In the genomic region with DNA sequence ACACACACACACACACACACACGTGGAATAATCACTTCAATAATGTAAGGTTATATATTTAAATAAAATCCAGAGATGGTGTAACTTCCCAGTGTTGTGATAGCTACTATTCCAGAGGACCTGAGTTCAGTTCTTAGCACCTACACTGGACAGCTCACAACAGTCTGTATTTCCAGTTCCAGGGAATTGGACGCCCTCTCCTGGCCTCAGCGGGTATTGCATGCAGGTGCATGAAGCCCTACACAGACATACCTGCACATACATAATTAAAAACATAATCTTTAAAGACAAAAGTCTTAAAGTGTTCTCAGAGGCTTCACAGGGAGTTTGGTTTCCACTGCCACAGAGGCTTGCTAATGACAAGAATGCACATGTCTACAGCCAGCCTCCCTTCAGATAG, we compare ENCODE assay signal across 15 mouse cellular contexts. TPM values are rescaled to one million over a fixed set of nuclear protein-coding genes. Genes with fewer than 3 reads are reported as not detected.
DNase-seq lines count a peak whose midpoint lies in the region; ATAC-seq and TF ChIP-seq lines count a peak whose summit lies in the region.
"Had no signal": no experiment of that assay in that cellular context is flagged by ENCODE, and none has a peak within 500 bp of the region (broad histone marks: within the 10 kb centered on the region; RNA-seq: fewer than 3 reads in every experiment).

No protein-coding gene starts in this region.

- in situ Hi-C loops in Patski (cut with MboI; ENCODE audit: low pct_unique_long_range_greater_than_20kb): no loop called here

- H3K4me1 ChIP-seq in intestine, postnatal 0 days (replicated peaks; ENCODE audit: control insufficient read depth, insufficient read depth, low read length): no peaks in the 10 kb centered on the region
- H3K4me1 ChIP-seq in intestine, embryonic 15.5 days (replicated peaks): no peaks in the 10 kb centered on the region
- no peaks in the 10 kb centered on the region; the same call in 1 of the 2 replicates for H3K4me1 ChIP-seq in midbrain, postnatal 0 days (ENCODE audit: insufficient read depth, low read length)
- H3K4me1 ChIP-seq in midbrain, embryonic 13.5 days (replicated peaks): peaks cover 7% of the 10 kb centered on the region
- peaks cover 9% of the 10 kb centered on the region; the same call in 1 of the 2 replicates for H3K4me1 ChIP-seq in forebrain, embryonic 15.5 days
- peaks cover 19% of the 10 kb centered on the region for H3K4me1 ChIP-seq in kidney, embryonic 15.5 days

- no peak overlapping the region for H3K9ac ChIP-seq in intestine, postnatal 0 days (ENCODE audit: low read depth, low read length)
- H3K9ac ChIP-seq in intestine, embryonic 15.5 days: no peak overlapping the region
- H3K9ac ChIP-seq in midbrain, postnatal 0 days (replicated peaks; ENCODE audit: low read length, poor library complexity, severe bottlenecking): no peak overlapping the region
- H3K9ac ChIP-seq in midbrain, embryonic 13.5 days (replicated peaks): no peak overlapping the region
- H3K9ac ChIP-seq in forebrain, embryonic 15.5 days (replicated peaks): no peak overlapping the region
- H3K9ac ChIP-seq in kidney, embryonic 15.5 days: no peak overlapping the region
- H3K9ac ChIP-seq: embryonic facial prominence, embryonic 15.5 days; liver, embryonic 13.5 days had no signal

- peaks cover 17% of the 10 kb centered on the region; the same call in 1 of the 2 replicates for H3K36me3 ChIP-seq in intestine, postnatal 0 days (ENCODE audit: control insufficient read depth, insufficient read depth)
- H3K36me3 ChIP-seq in intestine, embryonic 15.5 days: no peaks in the 10 kb centered on the region
- H3K36me3 ChIP-seq in midbrain, postnatal 0 days (ENCODE audit: insufficient read depth, low read length): peaks cover 2% of the 10 kb centered on the region; the same call in 1 of the 2 replicates
- H3K36me3 ChIP-seq in midbrain, embryonic 13.5 days: peaks cover 39% of the 10 kb centered on the region
- peaks cover 6% of the 10 kb centered on the region; the same call in 1 of the 2 replicates for H3K36me3 ChIP-seq in splenic B cell, adult 2 months (ENCODE audit: control insufficient read depth, insufficient read depth, low read length, poor library complexity, severe bottlenecking)
- H3K36me3 ChIP-seq in forebrain, embryonic 15.5 days: peaks cover 5% of the 10 kb centered on the region; the same call in 1 of the 2 replicates
- H3K36me3 ChIP-seq in kidney, embryonic 15.5 days: peaks cover 17% of the 10 kb centered on the region; the same call in 1 of the 2 replicates

- no peak for ATAC-seq in intestine, postnatal 0 days
- ATAC-seq in intestine, embryonic 15.5 days: no peak
- no peak for ATAC-seq in midbrain, postnatal 0 days (ENCODE audit: low FRiP score)
- no peak for ATAC-seq in midbrain, embryonic 13.5 days
- no peak for ATAC-seq in Patski
- ATAC-seq in forebrain, embryonic 15.5 days (replicated peaks): no peak
- ATAC-seq in kidney, embryonic 15.5 days (replicated peaks; ENCODE audit: low FRiP score): no peak

- H3K4me2 ChIP-seq in intestine, postnatal 0 days (replicated peaks; ENCODE audit: low read depth): no peak overlapping the region
- no peak overlapping the region for H3K4me2 ChIP-seq in intestine, embryonic 15.5 days (replicated peaks)
- no peak overlapping the region for H3K4me2 ChIP-seq in midbrain, postnatal 0 days (ENCODE audit: low read depth, low read length, poor library complexity, severe bottlenecking)
- no peak overlapping the region for H3K4me2 ChIP-seq in midbrain, embryonic 13.5 days (replicated peaks)
- no peak overlapping the region for H3K4me2 ChIP-seq in forebrain, embryonic 15.5 days (replicated peaks)
- no peak overlapping the region for H3K4me2 ChIP-seq in kidney, embryonic 15.5 days
- H3K4me2 ChIP-seq: embryonic facial prominence, embryonic 15.5 days; liver, embryonic 13.5 days had no signal

- TF ChIP-seq CTCF in intestine, postnatal 0 days (IDR thresholded peaks at IDR 0.05; ENCODE audit: low read depth): peak; percentile 60
- peak; percentile 56 for TF ChIP-seq CTCF in midbrain, postnatal 0 days (IDR thresholded peaks at IDR 0.05)
- TF ChIP-seq CTCF in Patski (IDR thresholded peaks at IDR 0.05): peak; percentile 69

- no peak overlapping the region for H3K27ac ChIP-seq in intestine, postnatal 0 days (ENCODE audit: low read depth, low read length)
- H3K27ac ChIP-seq in intestine, embryonic 15.5 days: no peak overlapping the region
- no peak overlapping the region for H3K27ac ChIP-seq in midbrain, postnatal 0 days (ENCODE audit: low read depth, low read length)
- H3K27ac ChIP-seq in midbrain, embryonic 13.5 days: no peak overlapping the region
- H3K27ac ChIP-seq in forebrain, embryonic 15.5 days (replicated peaks): no peak overlapping the region
- H3K27ac ChIP-seq in kidney, embryonic 15.5 days: no peak overlapping the region
- H3K27ac ChIP-seq: embryonic facial prominence, embryonic 15.5 days; liver, embryonic 13.5 days had no signal

- WGBS in intestine, postnatal 0 days: 59% methylated on average over 3 of the region's 3 CpGs
- 58% methylated on average over 3 of the region's 3 CpGs for WGBS in intestine, embryonic 15.5 days
- 66% methylated on average over 3 of the region's 3 CpGs for WGBS in midbrain, postnatal 0 days
- WGBS in midbrain, embryonic 13.5 days: 62% methylated on average over 3 of the region's 3 CpGs
- 69% methylated on average over 3 of the region's 3 CpGs for WGBS in forebrain, embryonic 15.5 days
- 70% methylated on average over 3 of the region's 3 CpGs for WGBS in kidney, embryonic 15.5 days

- no peaks in the 10 kb centered on the region for H3K9me3 ChIP-seq in intestine, postnatal 0 days (ENCODE audit: control insufficient read depth)
- H3K9me3 ChIP-seq in intestine, embryonic 15.5 days: no peaks in the 10 kb centered on the region
- H3K9me3 ChIP-seq in midbrain, postnatal 0 days (ENCODE audit: low read length): no peaks in the 10 kb centered on the region
- no peaks in the 10 kb centered on the region for H3K9me3 ChIP-seq in midbrain, embryonic 13.5 days
- H3K9me3 ChIP-seq in forebrain, embryonic 15.5 days: no peaks in the 10 kb centered on the region
- no peaks in the 10 kb centered on the region for H3K9me3 ChIP-seq in kidney, embryonic 15.5 days (replicated peaks)
- H3K9me3 ChIP-seq: embryonic facial prominence, embryonic 15.5 days; liver, embryonic 13.5 days had no signal

- DNase-seq in midbrain, postnatal 0 days (ENCODE audit: low spot score): no peak
- DNase-seq in Patski (ENCODE audit: low read depth, low spot score): no peak
- peak; percentile 48 for DNase-seq in splenic B cell, adult 2 months (ENCODE audit: low read depth, low spot score)
- DNase-seq: heart, postnatal 10 days; liver, embryonic 13.5 days had no signal

- no peaks in the 10 kb centered on the region for H3K27me3 ChIP-seq in intestine, postnatal 0 days (replicated peaks; ENCODE audit: control insufficient read depth, insufficient read depth, low read length)
- no peaks in the 10 kb centered on the region for H3K27me3 ChIP-seq in intestine, embryonic 15.5 days (replicated peaks)
- H3K27me3 ChIP-seq in midbrain, postnatal 0 days (ENCODE audit: insufficient read depth, low read length): no peaks in the 10 kb centered on the region
- H3K27me3 ChIP-seq in midbrain, embryonic 13.5 days: no peaks in the 10 kb centered on the region
- no peaks in the 10 kb centered on the region for H3K27me3 ChIP-seq in Patski
- no peaks in the 10 kb centered on the region for H3K27me3 ChIP-seq in splenic B cell, adult 2 months (ENCODE audit: control insufficient read depth, insufficient read depth, low read length, poor library complexity, severe bottlenecking)
- H3K27me3 ChIP-seq in forebrain, embryonic 15.5 days: no peaks in the 10 kb centered on the region
- H3K27me3 ChIP-seq in kidney, embryonic 15.5 days: no peaks in the 10 kb centered on the region
- H3K27me3 ChIP-seq: embryonic facial prominence, embryonic 15.5 days; liver, embryonic 13.5 days had no signal

- POLR2A ChIA-PET in Patski (lab: Charles Lee): interaction anchor here (0.7 kb wide), 1 partner anchor 38 kb away, joined by 3 read pairs; no protein-coding TSS in a partner anchor

- no peak overlapping the region for H3K4me3 ChIP-seq in intestine, postnatal 0 days (ENCODE audit: low read depth, low read length)
- no peak overlapping the region for H3K4me3 ChIP-seq in intestine, embryonic 15.5 days (replicated peaks)
- H3K4me3 ChIP-seq in midbrain, postnatal 0 days (ENCODE audit: low read depth, low read length): no peak overlapping the region
- H3K4me3 ChIP-seq in midbrain, embryonic 13.5 days (replicated peaks): no peak overlapping the region
- no peak overlapping the region for H3K4me3 ChIP-seq in forebrain, embryonic 15.5 days
- H3K4me3 ChIP-seq in kidney, embryonic 15.5 days (replicated peaks): no peak overlapping the region
- H3K4me3 ChIP-seq: embryonic facial prominence, embryonic 15.5 days; liver, embryonic 13.5 days had no signal

- CTCF ChIA-PET in Patski (lab: Charles Lee): interaction anchor here (1.9 kb wide), 1 partner anchor 65 kb away, joined by 5 read pairs; no protein-coding TSS in a partner anchor

RNA-seq across cellular contexts. Expression of a gene that starts 6.3 kb away (rescaled TPM):
- 30.9 and 33.7 TPM in 2 replicates for polyA plus RNA-seq in intestine, postnatal 0 days (2015; fragmentation: Nextera tagmentation; extraction: Ambion mirVana)
- polyA plus RNA-seq in intestine, embryonic 15.5 days (2015; fragmentation: Nextera tagmentation; extraction: Ambion mirVana): 68.8 and 73.3 TPM in 2 replicates
- total RNA-seq in midbrain, postnatal 0 days (2014; rRNA removed): 31.4 and 55.2 TPM in 2 replicates
- polyA plus RNA-seq in midbrain, postnatal 0 days (2015; fragmentation: Nextera tagmentation; extraction: Ambion mirVana): 48.5 and 52.3 TPM in 2 replicates
- 63.7 and 71.9 TPM in 2 replicates for polyA plus RNA-seq in midbrain, embryonic 13.5 days (2015; fragmentation: Nextera tagmentation; extraction: Ambion mirVana)
- polyA plus RNA-seq in Patski (2021): 42.2 TPM
- polyA plus RNA-seq in forebrain, embryonic 15.5 days (2015; fragmentation: Nextera tagmentation; extraction: Ambion mirVana): 71.2 and 72.2 TPM in 2 replicates
- polyA plus RNA-seq in kidney, embryonic 15.5 days (2015; fragmentation: Nextera tagmentation; extraction: Ambion mirVana): 75.6 and 83.8 TPM in 2 replicates

RNA-seq across cellular contexts. Expression of a gene that starts 35.6 kb away (rescaled TPM):
- polyA plus RNA-seq in intestine, postnatal 0 days (2015; fragmentation: Nextera tagmentation; extraction: Ambion mirVana): 2,265 and 2,375 TPM in 2 replicates
- 1,278 and 1,309 TPM in 2 replicates for polyA plus RNA-seq in intestine, embryonic 15.5 days (2015; fragmentation: Nextera tagmentation; extraction: Ambion mirVana)
- total RNA-seq in midbrain, postnatal 0 days (2014; rRNA removed): 1.6 and 2.0 TPM in 2 replicates
- 1.6 and 1.8 TPM in 2 replicates for polyA plus RNA-seq in midbrain, postnatal 0 days (2015; fragmentation: Nextera tagmentation; extraction: Ambion mirVana)
- 1.5 and 2.1 TPM in 2 replicates for polyA plus RNA-seq in midbrain, embryonic 13.5 days (2015; fragmentation: Nextera tagmentation; extraction: Ambion mirVana)
- polyA plus RNA-seq in Patski (2021): 1.6 TPM
- 1.1 TPM in 2 replicates for polyA plus RNA-seq in forebrain, embryonic 15.5 days (2015; fragmentation: Nextera tagmentation; extraction: Ambion mirVana)
- 25.1 and 130 TPM in 2 replicates for polyA plus RNA-seq in kidney, embryonic 15.5 days (2015; fragmentation: Nextera tagmentation; extraction: Ambion mirVana)
- total RNA-seq: granulocyte monocyte progenitor cell, adult 5-6 weeks; megakaryocyte, adult 5-6 weeks; monocyte, adult 5-6 weeks; neutrophil, adult 5-6 weeks had no signal

RNA-seq across cellular contexts. Expression of a gene that starts 41.6 kb away (rescaled TPM):
- polyA plus RNA-seq in intestine, postnatal 0 days (2015; fragmentation: Nextera tagmentation; extraction: Ambion mirVana): 28.1 and 34.3 TPM in 2 replicates
- polyA plus RNA-seq in intestine, embryonic 15.5 days (2015; fragmentation: Nextera tagmentation; extraction: Ambion mirVana): 41.8 and 42.8 TPM in 2 replicates
- total RNA-seq in midbrain, postnatal 0 days (2014; rRNA removed): 32.0 and 38.3 TPM in 2 replicates
- polyA plus RNA-seq in midbrain, postnatal 0 days (2015; fragmentation: Nextera tagmentation; extraction: Ambion mirVana): 45.3 and 48.5 TPM in 2 replicates
- 68.1 and 72.4 TPM in 2 replicates for polyA plus RNA-seq in midbrain, embryonic 13.5 days (2015; fragmentation: Nextera tagmentation; extraction: Ambion mirVana)
- polyA plus RNA-seq in Patski (2021): 10.5 TPM
- 71.3 and 73.7 TPM in 2 replicates for polyA plus RNA-seq in forebrain, embryonic 15.5 days (2015; fragmentation: Nextera tagmentation; extraction: Ambion mirVana)
- 51.0 and 51.4 TPM in 2 replicates for polyA plus RNA-seq in kidney, embryonic 15.5 days (2015; fragmentation: Nextera tagmentation; extraction: Ambion mirVana)
